ENCODE assay signal across 8 mouse cellular contexts in the genomic region with DNA sequence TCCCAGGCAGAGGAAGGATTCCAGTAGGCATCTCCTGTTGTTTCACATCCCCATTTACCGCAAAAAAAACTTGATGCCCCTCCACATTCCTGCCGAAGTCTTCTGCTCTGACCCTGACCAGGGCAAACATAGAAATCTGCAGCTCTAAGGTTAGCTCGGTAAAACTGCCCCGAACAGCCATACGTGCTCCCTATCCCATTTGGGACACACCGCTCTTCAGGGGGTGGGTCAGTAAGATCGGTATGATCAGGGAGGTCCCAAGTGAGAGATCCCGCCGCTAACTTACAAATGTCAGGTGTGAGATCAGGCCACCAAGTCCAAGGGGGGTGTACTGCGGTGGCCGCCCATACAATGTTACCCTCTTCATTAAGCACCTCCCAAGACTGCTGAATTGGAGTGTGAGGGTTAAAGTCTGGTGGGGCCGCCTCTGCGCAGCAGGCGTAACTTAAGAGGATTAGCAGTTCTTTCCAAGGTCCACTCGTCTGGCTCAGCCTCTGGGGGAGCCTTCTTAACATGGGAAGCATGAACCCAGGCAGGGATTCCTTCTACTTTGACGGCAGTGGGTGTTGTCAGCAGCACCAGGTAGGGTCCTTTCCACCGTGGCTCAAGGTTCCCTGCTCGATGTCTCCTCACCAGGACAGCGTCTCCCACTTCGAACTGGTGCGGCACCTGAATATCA.
DNase-seq lines count a peak whose midpoint lies in the region; ATAC-seq and TF ChIP-seq lines count a peak whose summit lies in the region.
"Not testable (repeated sequence)": the region's sequence is repeated elsewhere in the genome, so short reads cannot be mapped to it uniquely, and the experiment has no call there.

No protein-coding gene starts in this region.

- 74% methylated on average over 21 of the region's 21 CpGs for WGBS in embryonic facial prominence, embryonic 14.5 days
- 70% methylated on average over 21 of the region's 21 CpGs for WGBS in intestine, embryonic 16.5 days
- WGBS in limb, embryonic 14.5 days: 75% methylated on average over 21 of the region's 21 CpGs
- 74% methylated on average over 21 of the region's 21 CpGs for WGBS in lung, postnatal 0 days

- H3K9ac ChIP-seq in embryonic facial prominence, embryonic 14.5 days (ENCODE audit: low read depth, low read length); intestine, embryonic 16.5 days (ENCODE audit: low read depth, low read length); limb, embryonic 14.5 days (ENCODE audit: low read depth, low read length, severe bottlenecking); lung, postnatal 0 days (replicated peaks; ENCODE audit: low read depth): not testable (repeated sequence)

- H3K27me3 ChIP-seq in embryonic facial prominence, embryonic 14.5 days (replicated peaks; ENCODE audit: control insufficient read depth, insufficient read depth, low read length); intestine, embryonic 16.5 days (replicated peaks; ENCODE audit: control insufficient read depth, insufficient read depth, low read length); limb, embryonic 14.5 days (ENCODE audit: control insufficient read depth, insufficient read depth, low read length); lung, postnatal 0 days (replicated peaks; ENCODE audit: insufficient read depth, low read length): not testable (repeated sequence)

- not testable (repeated sequence) for H3K36me3 ChIP-seq in embryonic facial prominence, embryonic 14.5 days (ENCODE audit: control insufficient read depth, insufficient read depth, low read length); limb, embryonic 14.5 days (ENCODE audit: control insufficient read depth, insufficient read depth, low read length); lung, postnatal 0 days (ENCODE audit: insufficient read depth, low read length)
- H3K36me3 ChIP-seq in intestine, embryonic 16.5 days (ENCODE audit: control insufficient read depth, insufficient read depth, low read length): peaks cover 22% of the 10 kb centered on the region

- H3K4me3 ChIP-seq in embryonic facial prominence, embryonic 14.5 days (ENCODE audit: low read depth, low read length); intestine, embryonic 16.5 days (ENCODE audit: low read length); limb, embryonic 14.5 days (replicated peaks; ENCODE audit: low read length): not testable (repeated sequence)
- 0 out of 2 replicates have a peak overlapping the region, but pooled peaks have one; percentile 1 for H3K4me3 ChIP-seq in lung, postnatal 0 days (ENCODE audit: low read depth, low read length)

- H3K9me3 ChIP-seq in embryonic facial prominence, embryonic 14.5 days (ENCODE audit: control insufficient read depth, low read length): peaks cover 70% of the 10 kb centered on the region
- peaks cover 65% of the 10 kb centered on the region for H3K9me3 ChIP-seq in intestine, embryonic 16.5 days (ENCODE audit: control insufficient read depth, low read length)
- H3K9me3 ChIP-seq in limb, embryonic 14.5 days (ENCODE audit: control insufficient read depth, low read length): peaks cover 73% of the 10 kb centered on the region
- peaks cover 66% of the 10 kb centered on the region for H3K9me3 ChIP-seq in lung, postnatal 0 days (ENCODE audit: low read length)

- not testable (repeated sequence) for TF ChIP-seq CTCF in lung, postnatal 0 days (IDR thresholded peaks at IDR 0.05)

- TF ChIP-seq EP300 in lung, postnatal 0 days (IDR thresholded peaks at IDR 0.05): not testable (repeated sequence)

- ATAC-seq in embryonic facial prominence, embryonic 14.5 days (ENCODE audit: low read depth); limb, embryonic 14.5 days (ENCODE audit: low FRiP score, low read depth): not testable (repeated sequence)
- ATAC-seq in intestine, embryonic 16.5 days: 0 out of 2 replicates have a peak, but pooled peaks have one; percentile 9
- ATAC-seq in lung, postnatal 0 days: peak; percentile 7; the same call in 1 of the 2 replicates

- H3K4me1 ChIP-seq in embryonic facial prominence, embryonic 14.5 days (ENCODE audit: control insufficient read depth, insufficient read depth, low read length); intestine, embryonic 16.5 days (ENCODE audit: control insufficient read depth, insufficient read depth, low read length); limb, embryonic 14.5 days (ENCODE audit: control insufficient read depth, insufficient read depth, low read length); lung, postnatal 0 days (ENCODE audit: insufficient read depth, low read depth, low read length): not testable (repeated sequence)

- H3K4me2 ChIP-seq in embryonic facial prominence, embryonic 14.5 days (ENCODE audit: low read depth, low read length); intestine, embryonic 16.5 days (ENCODE audit: low read depth, low read length); limb, embryonic 14.5 days (replicated peaks; ENCODE audit: low read depth, low read length, severe bottlenecking); lung, postnatal 0 days (replicated peaks; ENCODE audit: low read depth, low read length): not testable (repeated sequence)

- TF ChIP-seq POLR2A in limb, embryonic 14.5 days (IDR thresholded peaks at IDR 0.05; ENCODE audit: borderline replicate concordance, extremely low read depth, insufficient read depth, insufficient read length): not testable (repeated sequence)

- H3K27ac ChIP-seq in embryonic facial prominence, embryonic 14.5 days (replicated peaks; ENCODE audit: low read depth, low read length); intestine, embryonic 16.5 days (ENCODE audit: low read length); limb, embryonic 14.5 days (replicated peaks; ENCODE audit: low read depth, low read length); lung, postnatal 0 days (ENCODE audit: low read length): not testable (repeated sequence)

- DNase-seq in R1 (ENCODE audit: low read depth, low spot score): peak; percentile 66
- peak; percentile 2 for DNase-seq in embryonic facial prominence, embryonic 14.5 days (ENCODE audit: low spot score)
- peak; percentile 4 for DNase-seq in heart, postnatal 4 days
- peak; percentile 3 for DNase-seq in limb, embryonic 14.5 days (ENCODE audit: low spot score)
- DNase-seq in lung, postnatal 0 days (ENCODE audit: low spot score): peak; percentile 4
- DNase-seq in retina, postnatal 1 day: peak; percentile 2
- peak; percentile 3 to 4 for DNase-seq in thymus, postnatal 10 days (ENCODE audit: low spot score in 2 of 2)

Comparison
In these comparisons a context has a peak if more than half of its experiments do, and no peak if none do; other contexts are left out.
1. DNase-seq: peak in every context shown above with its lines; median percentile 66 in R1; 4 in heart, postnatal 4 days; 4 in lung, postnatal 0 days; 4 in thymus, postnatal 10 days; 3 in limb, embryonic 14.5 days; 2 in embryonic facial prominence, embryonic 14.5 days; 2 in retina, postnatal 1 day.